Mouse (Mus musculus): ENCODE results near the gene Olfr480. TPM values are rescaled to one million over a fixed set of nuclear protein-coding genes. Genes with fewer than 3 reads are reported as not detected.

Olfr480 gene
- not detected for total RNA-seq (2021)
- long read RNA-seq, experiment 1: 0 reads
- long read RNA-seq, experiment 2: 0 reads

DNA sequence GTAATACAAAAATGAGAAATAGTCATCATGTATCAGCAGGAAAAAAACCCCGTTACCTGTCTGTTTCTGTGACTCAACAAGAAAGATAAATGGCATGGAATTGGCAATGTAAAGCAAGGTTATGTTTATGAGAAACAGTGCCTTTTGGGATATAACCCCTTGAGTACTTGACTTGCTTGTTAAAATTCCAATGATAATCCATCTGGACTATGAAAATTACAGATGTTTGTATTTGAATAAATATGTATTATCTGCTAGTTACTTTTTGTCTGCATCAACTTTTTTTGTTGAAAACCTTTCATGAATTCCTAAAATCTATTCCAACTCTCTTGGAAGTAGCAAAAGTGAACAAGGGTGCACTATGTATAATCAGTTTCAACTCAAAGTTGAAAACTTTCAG, at the start of gene Olfr480:
TSS of gene Olfr480 (minus strand) at position 101 of the 400 bp plus-strand sequence.
- intact Hi-C loops (cut with DNase I): no loop called here
- no peak for DNase-seq

DNA sequence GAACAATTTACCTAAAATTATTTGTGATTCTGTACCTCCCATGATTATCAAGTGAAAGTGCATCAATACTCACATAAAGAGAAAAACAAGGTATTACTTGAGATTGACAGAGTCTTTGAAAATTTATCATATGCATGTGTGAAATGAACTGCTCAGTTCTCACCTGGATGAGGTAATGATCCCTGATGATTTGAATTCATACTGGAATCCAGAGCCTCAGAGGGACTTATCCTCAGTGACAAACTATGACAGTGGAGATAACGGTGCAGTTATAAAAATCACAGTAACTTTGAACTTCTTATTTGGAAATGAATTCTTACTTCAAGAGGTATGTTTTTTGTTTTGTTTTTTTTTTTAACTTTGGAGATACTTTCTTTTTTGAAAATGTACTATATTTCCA, 33.4 kb upstream of the Olfr480 start, which contains the start of gene Olfr483:
TSS of gene Olfr483 (plus strand) at position 301 of the 400 bp plus-strand sequence.
- intact Hi-C loops (cut with DNase I): no loop called here
- DNase-seq: no peak

DNA sequence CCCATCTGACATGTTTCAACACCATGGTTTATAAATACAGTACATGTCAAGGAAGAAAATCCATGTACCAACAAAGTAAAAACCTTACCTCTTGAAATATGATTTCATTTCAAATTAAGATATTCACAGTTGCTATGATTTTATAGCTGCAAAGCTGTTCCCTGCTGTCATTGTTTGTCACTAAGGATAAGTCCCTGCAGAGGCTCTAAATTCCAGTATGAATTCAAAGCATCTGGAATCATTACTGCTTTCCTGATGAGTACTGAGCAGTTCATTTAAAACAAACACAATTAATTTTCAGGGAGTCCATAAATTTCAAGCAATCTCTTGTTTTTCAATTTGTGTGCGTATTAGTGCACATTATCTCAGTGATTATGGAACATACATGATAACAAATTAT, 30.3 kb upstream of the Olfr480 start, which contains the start of gene Olfr482:
TSS of gene Olfr482 (minus strand) at position 101 of the 400 bp plus-strand sequence.
- intact Hi-C loops (cut with DNase I): no loop called here

DNA sequence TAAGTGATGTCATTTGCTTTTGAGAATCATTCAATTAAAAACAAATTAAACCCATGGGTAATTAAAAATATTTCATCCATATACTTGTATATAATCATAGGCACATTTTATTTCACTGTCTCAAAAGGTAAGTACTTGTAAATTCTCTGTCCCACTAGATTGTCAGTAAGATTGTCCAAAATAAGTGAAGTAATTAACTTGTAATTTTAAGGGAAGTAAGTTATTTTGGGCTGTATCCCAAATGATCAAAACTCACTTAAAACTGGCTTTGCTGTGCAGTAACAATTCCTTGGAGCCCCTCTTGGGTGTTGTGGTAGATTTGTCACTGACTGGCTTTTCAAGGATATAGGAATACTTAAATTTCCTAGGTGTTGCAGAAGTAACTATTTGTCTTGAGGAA, 12.4 kb upstream of the Olfr480 start, which contains the start of gene Olfr481:
TSS of gene Olfr481 (plus strand) at position 301 of the 400 bp plus-strand sequence.
- DNase-seq: no peak
- intact Hi-C loops (cut with DNase I): no loop called here

More for the DNA sequence above, 30.3 kb upstream of the Olfr480 start, which contains the start of gene Olfr482:
- DNase-seq: no peak

DNA sequence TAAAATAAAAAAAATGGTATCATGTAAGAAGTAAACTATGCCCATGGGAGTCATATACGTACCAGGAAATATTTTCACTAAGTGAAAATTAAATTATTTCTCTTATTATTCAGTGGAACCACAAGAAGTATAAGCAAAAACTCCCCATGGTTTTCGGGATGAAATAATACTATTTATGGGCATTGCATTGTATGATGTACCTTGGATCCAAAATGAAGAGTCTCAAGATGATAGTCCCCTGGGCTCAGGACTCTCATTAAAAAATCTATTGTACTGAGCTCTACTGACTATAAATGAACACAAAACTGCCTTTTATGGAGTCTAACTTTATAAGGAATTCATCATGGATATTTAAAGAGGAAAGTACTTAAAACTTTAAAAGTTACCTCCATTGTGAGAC, 16.8 kb downstream of the Olfr480 start, which contains the start of gene Olfr479:
TSS of gene Olfr479 (plus strand) at position 301 of the 400 bp plus-strand sequence.
- intact Hi-C loops (cut with DNase I): no loop called here
- DNase-seq: no peak

DNA sequence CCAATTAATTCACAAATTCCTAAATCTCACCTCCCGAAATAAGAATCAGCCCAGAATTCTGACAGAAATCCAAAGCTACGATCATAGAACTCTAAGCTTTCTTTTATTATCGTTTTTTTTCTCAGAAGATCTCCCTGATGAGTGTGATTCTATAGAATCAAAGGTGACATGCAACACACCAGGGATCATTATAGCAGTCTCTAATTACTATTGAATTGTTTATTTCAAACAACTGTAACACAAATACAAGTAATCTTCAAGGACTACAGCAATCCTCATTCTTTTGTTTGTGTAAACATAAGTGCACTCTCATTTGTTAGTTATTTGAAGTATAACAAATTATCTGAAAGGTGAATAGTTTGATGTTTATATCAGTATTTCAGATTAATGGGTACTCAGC, 33.3 kb downstream of the Olfr480 start, which contains the start of gene Olfr478:
TSS of gene Olfr478 (minus strand) at position 101 of the 400 bp plus-strand sequence.
- DNase-seq: no peak
- intact Hi-C loops (cut with DNase I): no loop called here

Other genes with a start within 250 kb of the Olfr480 start
- not detected for gene Olfr469, start 241.8 kb downstream of the Olfr480 start, total RNA-seq (2021)
- gene Olfr470, start 219.9 kb downstream of the Olfr480 start, total RNA-seq (2021): not detected
- gene Olfr472, start 169.4 kb downstream of the Olfr480 start, total RNA-seq (2021): not detected
- gene Olfr473, start 136.9 kb downstream of the Olfr480 start, total RNA-seq (2021): not detected
- not detected for gene Olfr474, start 112.7 kb downstream of the Olfr480 start, total RNA-seq (2021)
- gene Olfr476, start 102.5 kb downstream of the Olfr480 start, total RNA-seq (2021): not detected
- gene Olfr477, start 80.7 kb downstream of the Olfr480 start, total RNA-seq (2021): not detected
- not detected for gene Olfr478, start 33.4 kb downstream of the Olfr480 start, total RNA-seq (2021)
- not detected for gene Olfr479, start 16.7 kb downstream of the Olfr480 start, total RNA-seq (2021)
- not detected for gene Olfr481, start 12.5 kb upstream of the Olfr480 start, total RNA-seq (2021)
- under 1 TPM; 0.59 to 0.81 TPM for gene Olfr482, start 30.2 kb upstream of the Olfr480 start, total RNA-seq (2021)
- not detected for gene Olfr483, start 33.5 kb upstream of the Olfr480 start, total RNA-seq (2021)
- not detected for gene Olfr484, start 60.1 kb upstream of the Olfr480 start, total RNA-seq (2021)
- not detected for gene Olfr485, start 92.5 kb upstream of the Olfr480 start, total RNA-seq (2021)
- gene Olfr486, start 105.4 kb upstream of the Olfr480 start, total RNA-seq (2021): not detected
- gene Olfr487, start 147.3 kb upstream of the Olfr480 start, total RNA-seq (2021): not detected
- gene Olfr488, start 191.0 kb upstream of the Olfr480 start, total RNA-seq (2021): not detected
- gene Olfr490, start 221.6 kb upstream of the Olfr480 start, total RNA-seq (2021): not detected
- not detected for gene Olfr491, start 246.1 kb upstream of the Olfr480 start, total RNA-seq (2021)

All from heart, postnatal 14 days (tissue).